8 mouse cellular contexts compared by ENCODE assay signal in genomic region chr19:4943253-4943588, GRCm38 (mm10). TPM values are rescaled to one million over a fixed set of nuclear protein-coding genes. Genes with fewer than 3 reads are reported as not detected.
DNase-seq lines count a peak whose midpoint lies in the region; ATAC-seq lines count a peak whose summit lies in the region.

No protein-coding gene starts in this region.

- peak; percentile 59 for ATAC-seq in embryonic facial prominence, embryonic 13.5 days (ENCODE audit: insufficient number of reproducible peaks, insufficient read depth, low FRiP score, low TSS enrichment, low read depth)
- peak; percentile 76; the same call in 1 of the 2 replicates for ATAC-seq in hindbrain, embryonic 16.5 days
- ATAC-seq in midbrain, embryonic 11.5 days (ENCODE audit: low FRiP score): no peak

- H3K4me2 ChIP-seq in embryonic facial prominence, embryonic 13.5 days: peak overlapping the region; percentile 82
- peak overlapping the region; percentile 80 for H3K4me2 ChIP-seq in hindbrain, embryonic 16.5 days (ENCODE audit: low read length)
- peak overlapping the region; percentile 99 for H3K4me2 ChIP-seq in midbrain, embryonic 11.5 days

- DNase-seq in left cerebral cortex, adult 18-20 months (ENCODE audit: low spot score in 2 of 2): peak; percentile 12 to 39
- no peak for DNase-seq in left cerebral cortex, adult 8-10 months (ENCODE audit: low spot score in 2 of 2)
- no peak for DNase-seq in midbrain, embryonic 11.5 days (ENCODE audit: low spot score, missing footprints)
- DNase-seq in thymus, adult 18-20 months: no peak
- DNase-seq in right cerebral cortex, postnatal 4 days: no peak
- DNase-seq in urinary bladder, postnatal 4 days (ENCODE audit: low spot score in 2 of 2): no peak

- H3K4me3 ChIP-seq in embryonic facial prominence, embryonic 13.5 days: peak overlapping the region; percentile 75
- H3K4me3 ChIP-seq in hindbrain, embryonic 16.5 days (ENCODE audit: low read length): peak overlapping the region; percentile 62
- H3K4me3 ChIP-seq in midbrain, embryonic 11.5 days (ENCODE audit: low read depth, low read length): peak overlapping the region; percentile 58

- WGBS in embryonic facial prominence, embryonic 13.5 days: 9% methylated on average over 13 of the region's 13 CpGs
- 6% methylated on average over 13 of the region's 13 CpGs for WGBS in hindbrain, embryonic 16.5 days
- 8% methylated on average over 13 of the region's 13 CpGs for WGBS in midbrain, embryonic 11.5 days

- H3K4me1 ChIP-seq in embryonic facial prominence, embryonic 13.5 days: peaks cover 27% of the 10 kb centered on the region
- peaks cover 12% of the 10 kb centered on the region for H3K4me1 ChIP-seq in hindbrain, embryonic 16.5 days (ENCODE audit: control insufficient read depth, insufficient read depth, low read depth, low read length)
- peaks cover 4% of the 10 kb centered on the region; the same call in 1 of the 2 replicates for H3K4me1 ChIP-seq in midbrain, embryonic 11.5 days (ENCODE audit: control insufficient read depth, insufficient read depth, low read length)

- H3K27me3 ChIP-seq in embryonic facial prominence, embryonic 13.5 days: no peaks in the 10 kb centered on the region
- no peaks in the 10 kb centered on the region for H3K27me3 ChIP-seq in hindbrain, embryonic 16.5 days (replicated peaks; ENCODE audit: control insufficient read depth, insufficient read depth, low read length)
- H3K27me3 ChIP-seq in midbrain, embryonic 11.5 days (ENCODE audit: control insufficient read depth, insufficient read depth, low read length): peaks cover 8% of the 10 kb centered on the region; the same call in 1 of the 2 replicates

- no peaks in the 10 kb centered on the region for H3K9me3 ChIP-seq in embryonic facial prominence, embryonic 13.5 days
- no peaks in the 10 kb centered on the region for H3K9me3 ChIP-seq in hindbrain, embryonic 16.5 days (ENCODE audit: control insufficient read depth, low read length)
- no peaks in the 10 kb centered on the region for H3K9me3 ChIP-seq in midbrain, embryonic 11.5 days (ENCODE audit: control insufficient read depth, low read length)

- peak overlapping the region; percentile 81 for H3K9ac ChIP-seq in embryonic facial prominence, embryonic 13.5 days
- H3K9ac ChIP-seq in hindbrain, embryonic 16.5 days (ENCODE audit: low read depth, low read length): peak overlapping the region; percentile 77
- peak overlapping the region; percentile 63 for H3K9ac ChIP-seq in midbrain, embryonic 11.5 days (ENCODE audit: low read length)

- H3K27ac ChIP-seq in embryonic facial prominence, embryonic 13.5 days: peak overlapping the region; percentile 55
- peak overlapping the region; percentile 79 for H3K27ac ChIP-seq in hindbrain, embryonic 16.5 days (ENCODE audit: low read depth, low read length)
- H3K27ac ChIP-seq in midbrain, embryonic 11.5 days (ENCODE audit: low read depth, low read length): no peak overlapping the region

- no peaks in the 10 kb centered on the region for H3K36me3 ChIP-seq in embryonic facial prominence, embryonic 13.5 days
- H3K36me3 ChIP-seq in hindbrain, embryonic 16.5 days (ENCODE audit: control insufficient read depth, insufficient read depth, low read length): no peaks in the 10 kb centered on the region
- H3K36me3 ChIP-seq in midbrain, embryonic 11.5 days (ENCODE audit: control insufficient read depth, insufficient read depth, low read length): no peaks in the 10 kb centered on the region

RNA-seq across cellular contexts. Expression of gene Peli3, which starts 0.3 kb away (rescaled TPM):
- 10 to 100 TPM; 25.3 to 27.0 TPM for total RNA-seq in left cerebral cortex, adult 18-20 months (2021)
- 10 to 100 TPM; 25.3 to 33.8 (median 30.9) TPM for total RNA-seq in left cerebral cortex, adult 8-10 months (2022)
- polyA plus RNA-seq in embryonic facial prominence, embryonic 13.5 days (2015; fragmentation: Nextera tagmentation; extraction: Ambion mirVana): 4.2 and 6.1 TPM in 2 replicates
- 13.5 and 14.6 TPM in 2 replicates for polyA plus RNA-seq in hindbrain, embryonic 16.5 days (2015; fragmentation: Nextera tagmentation; extraction: Ambion mirVana)
- 1.3 and 1.5 TPM in 2 replicates for polyA plus RNA-seq in midbrain, embryonic 11.5 days (2014; fragmentation: Nextera tagmentation; extraction: Ambion mirVana)

RNA-seq across cellular contexts. Expression of gene Dpp3, which starts 15.1 kb away (rescaled TPM):
- total RNA-seq in left cerebral cortex, adult 18-20 months (2021): 10 to 100 TPM; 35.3 to 43.1 TPM
- 10 to 100 TPM; 39.2 to 45.0 (median 41.7) TPM for total RNA-seq in left cerebral cortex, adult 8-10 months (2022)
- polyA plus RNA-seq in embryonic facial prominence, embryonic 13.5 days (2015; fragmentation: Nextera tagmentation; extraction: Ambion mirVana): 110 and 121 TPM in 2 replicates
- 102 and 115 TPM in 2 replicates for polyA plus RNA-seq in hindbrain, embryonic 16.5 days (2015; fragmentation: Nextera tagmentation; extraction: Ambion mirVana)
- 153 and 159 TPM in 2 replicates for polyA plus RNA-seq in midbrain, embryonic 11.5 days (2014; fragmentation: Nextera tagmentation; extraction: Ambion mirVana)

RNA-seq across cellular contexts. Expression of gene Mrpl11, which starts 18.7 kb away (rescaled TPM):
- 10 to 100 TPM; 58.2 to 61.8 TPM for total RNA-seq in left cerebral cortex, adult 18-20 months (2021)
- total RNA-seq in left cerebral cortex, adult 8-10 months (2022): 10 to 100 TPM; 57.1 to 61.5 (median 59.4) TPM
- polyA plus RNA-seq in embryonic facial prominence, embryonic 13.5 days (2015; fragmentation: Nextera tagmentation; extraction: Ambion mirVana): 117 and 118 TPM in 2 replicates
- polyA plus RNA-seq in hindbrain, embryonic 16.5 days (2015; fragmentation: Nextera tagmentation; extraction: Ambion mirVana): 91.6 and 106 TPM in 2 replicates
- polyA plus RNA-seq in midbrain, embryonic 11.5 days (2014; fragmentation: Nextera tagmentation; extraction: Ambion mirVana): 157 and 158 TPM in 2 replicates

RNA-seq across cellular contexts. Expression of gene Bbs1, which starts 36.8 kb away (rescaled TPM):
- total RNA-seq in left cerebral cortex, adult 18-20 months (2021): 10 to 100 TPM; 34.8 to 44.6 TPM
- 10 to 100 TPM; 32.5 to 38.2 (median 36.5) TPM for total RNA-seq in left cerebral cortex, adult 8-10 months (2022)
- 4.1 and 5.6 TPM in 2 replicates for polyA plus RNA-seq in embryonic facial prominence, embryonic 13.5 days (2015; fragmentation: Nextera tagmentation; extraction: Ambion mirVana)
- polyA plus RNA-seq in hindbrain, embryonic 16.5 days (2015; fragmentation: Nextera tagmentation; extraction: Ambion mirVana): 8.1 and 8.8 TPM in 2 replicates
- 6.5 and 7.8 TPM in 2 replicates for polyA plus RNA-seq in midbrain, embryonic 11.5 days (2014; fragmentation: Nextera tagmentation; extraction: Ambion mirVana)

RNA-seq across cellular contexts. Expression of gene Npas4, which starts 46.9 kb away (rescaled TPM):
- total RNA-seq in left cerebral cortex, adult 18-20 months (2021): 10 to 100 TPM; 19.1 to 26.0 TPM
- 10 to 100 TPM in 1 of 4 experiments, 1 to 10 TPM in 3; 6.2 to 16.4 (median 7.4) TPM for total RNA-seq in left cerebral cortex, adult 8-10 months (2022)
- not detected in 2 replicates for polyA plus RNA-seq in embryonic facial prominence, embryonic 13.5 days (2015; fragmentation: Nextera tagmentation; extraction: Ambion mirVana)
- polyA plus RNA-seq in hindbrain, embryonic 16.5 days (2015; fragmentation: Nextera tagmentation; extraction: Ambion mirVana): 0.41 and 0.47 TPM in 2 replicates
- 0.04 TPM in 1 of 2 replicates, not detected in the other for polyA plus RNA-seq in midbrain, embryonic 11.5 days (2014; fragmentation: Nextera tagmentation; extraction: Ambion mirVana)

Comparison
In these comparisons a context has a peak if more than half of its experiments do, and no peak if none do; other contexts are left out.
1. DNase-seq: peak in left cerebral cortex, adult 18-20 months (2 of 2); none in left cerebral cortex, adult 8-10 months (0 of 2), midbrain, embryonic 11.5 days (single experiment), thymus, adult 18-20 months (0 of 2), right cerebral cortex, postnatal 4 days (single experiment) and urinary bladder, postnatal 4 days (0 of 2).
2. Peak in every context shown above with its lines, with median percentiles within 50 percentile points of each other: H3K4me2 ChIP-seq, H3K4me3 ChIP-seq and H3K9ac ChIP-seq.